Mouse (Mus musculus) monocyte, adult 5-6 weeks (primary cell): ENCODE results near the gene Ptprn. TPM values are rescaled to one million over a fixed set of nuclear protein-coding genes. Genes with fewer than 3 reads are reported as not detected.
"Not testable (repeated sequence)": the region's sequence is repeated elsewhere in the genome, so short reads cannot be mapped to it uniquely, and the experiment has no call there.

Experiments
- ATAC-seq: fragments of 153-309, 156-312 bp; replicated peaks from 2 replicates; pipeline ENCODE4 v1.8.0; 2017; ENCODE audit warnings: mild to moderate bottlenecking; ENCODE audit not compliant: low TSS enrichment, insufficient number of reproducible peaks, severe bottlenecking, poor library complexity, low FRiP score
- total RNA-seq: library from RNA; stranded (forward); fragments of 200-1000, 200-491, 200-594 nt; gene quantifications from 3 replicates; pipeline ENCODE4 v1.2.3, GENCODE M21; 2017

Ptprn gene
- total RNA-seq, 1 experiment from 2014 or later: not detected

DNA sequence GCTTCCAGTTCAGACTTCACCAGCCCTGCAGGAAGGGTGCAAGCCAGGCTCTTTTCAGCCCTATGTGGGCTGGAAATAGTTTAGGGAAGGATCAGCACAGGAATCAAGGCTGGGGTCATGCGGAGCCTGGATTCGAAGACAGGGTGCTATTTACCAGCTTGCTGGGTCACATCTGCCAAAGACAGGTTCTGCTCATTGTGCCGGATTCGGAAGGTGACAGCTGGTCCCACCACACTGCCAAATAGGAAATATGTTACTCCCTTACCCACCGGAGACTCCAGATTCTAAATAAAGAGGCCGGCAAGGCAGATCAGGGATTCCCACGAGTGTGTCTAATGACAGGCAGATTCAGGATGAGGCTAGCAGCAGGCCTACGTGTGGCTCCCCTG is 9.7 kb downstream of the Ptprn start:
- ATAC-seq: no peak

DNA sequence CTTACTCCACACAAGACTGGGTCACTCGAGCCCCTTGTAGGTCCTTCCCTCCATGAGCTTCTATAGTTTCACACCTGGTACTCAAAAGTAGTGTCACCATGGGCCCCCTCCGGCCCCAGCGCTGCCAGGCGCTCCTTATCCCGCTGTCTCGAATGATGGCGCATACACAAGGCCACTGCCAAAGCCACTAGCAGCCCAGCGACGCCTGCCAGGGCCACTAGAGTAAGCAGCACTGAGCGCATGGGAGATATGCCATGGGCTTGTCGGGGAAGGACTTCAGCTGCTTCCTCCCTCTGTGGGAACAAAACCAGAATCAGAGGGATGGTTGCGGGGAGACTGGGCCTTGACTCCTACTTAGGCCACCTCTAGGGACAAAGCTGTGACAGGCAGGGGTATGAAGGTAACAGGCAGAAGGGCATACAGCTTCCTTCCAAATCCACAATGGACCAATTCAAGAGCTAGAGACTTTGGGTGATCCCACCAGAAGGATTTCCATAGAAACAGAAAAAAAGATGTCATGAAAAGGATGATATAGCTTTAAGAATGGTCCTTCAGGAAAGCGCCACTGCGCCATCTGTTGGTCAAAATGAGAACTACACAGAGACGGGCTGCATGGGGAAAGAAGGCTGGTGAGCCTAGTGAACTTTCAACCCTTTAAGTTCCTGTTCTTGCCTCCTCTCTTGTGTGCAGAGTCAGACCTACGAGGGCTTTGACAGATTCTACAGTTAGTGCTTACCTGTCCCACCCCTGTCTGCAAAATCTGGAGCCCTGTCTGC is 10.3 kb downstream of the Ptprn start:
- ATAC-seq: peak; percentile 78

DNA sequence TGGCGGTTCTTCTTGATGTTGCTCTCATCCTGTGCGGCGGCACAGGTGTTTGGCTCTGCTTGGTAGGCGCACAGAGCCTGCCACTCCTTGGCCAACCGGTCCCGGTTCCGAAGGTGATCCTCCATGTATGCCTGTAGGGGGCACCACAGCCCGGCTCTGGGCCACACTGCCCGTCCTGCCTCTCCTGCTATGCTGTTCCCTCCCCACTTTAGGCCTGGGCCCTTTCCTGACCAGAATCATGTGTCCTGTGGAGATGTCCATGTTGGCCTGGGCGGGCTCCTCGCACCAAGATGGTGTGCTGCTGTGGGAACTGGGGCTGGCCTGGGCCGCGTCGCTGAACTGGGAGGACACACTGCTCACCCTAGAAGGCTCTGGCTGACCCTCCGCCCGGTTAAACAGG is 11.3 kb downstream of the Ptprn start:
- no peak for ATAC-seq

DNA sequence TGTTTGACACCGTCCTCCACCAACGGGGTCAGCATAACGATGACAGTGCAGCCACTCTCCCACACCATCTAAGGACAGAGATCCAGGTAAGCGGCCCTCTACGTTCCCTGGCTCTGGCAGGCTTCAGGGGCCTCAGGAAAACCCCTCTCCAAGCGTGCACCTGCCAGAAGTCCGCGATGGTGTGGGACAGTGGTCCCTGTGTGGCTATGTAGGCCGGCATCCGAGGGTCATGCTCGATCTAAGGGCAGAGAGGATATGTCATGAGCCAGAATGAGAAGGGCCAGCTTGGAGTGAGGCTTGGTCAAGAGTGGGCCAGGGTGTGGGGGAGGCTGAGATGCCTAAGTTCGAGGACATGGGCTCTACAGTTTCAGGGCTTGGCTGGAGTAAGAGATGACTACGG is 12.0 kb downstream of the Ptprn start:
- ATAC-seq: no peak

DNA sequence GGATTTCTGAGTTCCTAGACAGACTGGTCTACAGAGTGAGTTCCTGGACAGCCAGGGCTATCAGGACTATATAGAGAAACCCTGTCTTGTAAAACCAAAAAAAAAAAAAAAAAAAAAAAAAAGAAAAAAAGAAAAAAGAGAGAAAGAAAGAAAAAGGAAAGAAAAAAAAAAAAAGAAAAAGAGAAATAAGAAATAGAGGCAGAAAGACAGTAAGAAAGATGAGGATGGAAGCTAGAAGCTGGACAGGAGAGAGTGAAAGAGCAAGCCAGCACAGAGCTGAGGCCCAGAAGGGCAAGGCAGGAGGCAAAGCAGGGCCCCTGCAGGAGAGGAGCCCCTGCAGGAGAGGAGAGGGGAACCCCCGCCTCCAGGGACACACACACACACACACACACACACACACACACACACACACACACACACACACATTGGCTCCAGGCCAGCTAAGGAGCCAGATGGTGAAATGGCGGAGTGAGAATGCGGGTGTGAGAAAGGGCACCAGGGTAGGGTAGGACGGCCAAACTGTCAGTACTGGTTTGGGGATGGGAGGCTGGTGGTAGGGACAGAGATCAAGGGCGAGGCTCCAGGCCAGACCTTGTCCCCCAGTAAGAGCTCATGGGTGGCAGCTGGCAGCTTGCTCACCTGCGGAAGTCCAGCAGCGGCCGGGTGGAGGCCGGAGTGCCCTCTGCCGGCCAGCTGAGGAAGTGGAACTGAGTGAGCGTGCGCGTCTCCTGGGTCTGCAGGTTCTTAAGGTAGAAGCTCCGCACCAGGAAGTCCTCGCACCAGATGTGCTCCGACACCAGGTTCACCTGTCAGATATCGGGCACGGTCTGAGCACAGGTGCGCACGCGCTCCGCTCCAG is 13.0 kb downstream of the Ptprn start:
- peak; percentile 70 for ATAC-seq

DNA sequence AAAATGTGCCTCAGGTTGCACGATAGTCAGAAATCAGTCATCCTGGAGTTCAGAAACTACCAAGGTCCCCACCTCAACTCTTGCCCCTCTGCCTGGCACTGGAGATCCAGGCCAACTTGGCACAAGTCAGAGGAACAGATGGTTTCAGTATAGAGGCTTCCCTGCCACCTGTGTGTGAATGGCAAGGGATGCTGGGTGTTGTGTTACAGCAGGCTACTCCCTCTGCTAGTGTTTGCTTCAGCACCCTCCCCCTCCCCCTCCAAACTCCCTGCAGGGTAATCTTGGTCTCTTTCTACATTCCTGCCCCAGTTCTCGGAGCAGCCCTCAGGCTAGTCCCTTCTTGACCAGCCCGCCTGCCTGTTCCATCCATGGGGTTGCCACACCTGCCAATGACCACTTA is 13.8 kb downstream of the Ptprn start:
- ATAC-seq: no peak

DNA sequence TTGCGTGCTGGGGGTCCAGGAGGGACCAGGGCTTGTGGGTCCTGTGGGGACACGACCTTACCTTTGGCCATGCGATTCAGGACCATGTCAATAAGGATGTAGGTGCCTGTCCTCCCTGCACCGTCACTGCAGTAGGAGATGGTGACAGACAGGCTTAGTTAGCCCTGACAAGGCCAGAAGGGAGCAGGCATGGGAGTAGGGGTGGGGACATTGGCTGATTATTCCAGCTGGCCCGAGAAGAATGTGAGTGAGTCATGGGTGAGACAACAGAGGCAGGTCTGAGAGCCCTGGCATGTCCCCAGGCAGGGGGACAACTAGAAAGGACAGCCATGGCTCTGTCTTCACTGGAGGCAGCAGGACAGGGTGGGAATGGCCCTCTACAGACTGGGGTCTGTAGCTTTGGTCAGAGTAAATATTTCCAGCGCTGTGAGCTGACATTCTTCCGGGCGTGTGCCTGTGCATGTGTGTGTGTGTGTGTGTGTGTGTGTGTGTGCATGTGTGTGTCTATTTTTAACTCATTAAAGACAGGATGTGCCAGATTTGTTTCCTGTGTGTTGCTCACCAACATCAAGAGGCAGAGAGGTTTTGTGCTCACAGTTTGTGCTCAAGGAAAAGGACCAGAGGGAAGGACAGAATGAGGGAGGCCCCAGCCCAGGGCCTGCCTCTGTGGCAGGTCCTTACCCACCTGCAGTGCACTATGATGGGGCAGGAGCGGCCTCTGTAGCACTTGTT is 16.1 kb downstream of the Ptprn start:
- ATAC-seq: no peak

DNA sequence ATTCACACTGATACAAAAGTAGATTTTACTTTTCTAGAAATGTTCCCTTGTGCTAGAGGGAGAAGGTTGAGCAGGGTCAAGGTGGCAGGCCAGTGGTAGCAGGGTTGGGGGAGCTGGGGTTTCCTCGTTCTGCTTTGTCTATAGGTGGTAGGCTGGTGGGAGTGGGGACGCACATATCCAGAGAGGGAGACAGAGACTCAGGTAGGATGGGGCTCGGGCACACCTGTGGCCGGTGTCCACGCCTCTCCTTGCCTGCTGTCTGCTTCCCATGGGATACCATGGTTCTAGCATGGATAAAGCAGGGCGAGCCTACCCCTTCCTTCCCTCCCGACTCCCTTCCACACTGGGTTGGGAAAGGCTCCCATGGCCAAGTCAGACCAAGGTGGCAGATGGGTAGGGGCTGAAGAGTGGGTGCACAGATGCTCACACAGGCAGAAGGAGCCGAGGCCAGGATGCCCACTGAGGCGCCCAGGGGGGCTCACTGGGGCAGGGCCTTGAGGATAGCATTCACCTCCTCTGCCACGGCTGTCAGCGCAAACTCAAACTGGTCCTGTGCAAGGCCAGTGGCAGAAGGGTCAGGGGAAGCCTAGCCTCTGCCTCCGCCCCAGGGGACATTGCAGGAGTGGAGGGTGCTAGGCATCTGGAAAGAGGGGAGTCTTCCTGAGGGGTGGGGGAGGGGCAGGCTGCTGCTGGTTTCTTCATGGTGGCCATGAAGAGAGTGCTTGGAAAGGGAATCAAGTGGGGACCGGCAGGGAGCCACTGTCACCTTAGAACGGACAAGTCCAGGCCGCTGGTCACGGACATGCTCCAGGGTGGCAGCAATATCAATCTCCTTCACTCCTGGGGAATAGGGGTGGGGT is 17.0 kb downstream of the Ptprn start:
- ATAC-seq: no peak

DNA sequence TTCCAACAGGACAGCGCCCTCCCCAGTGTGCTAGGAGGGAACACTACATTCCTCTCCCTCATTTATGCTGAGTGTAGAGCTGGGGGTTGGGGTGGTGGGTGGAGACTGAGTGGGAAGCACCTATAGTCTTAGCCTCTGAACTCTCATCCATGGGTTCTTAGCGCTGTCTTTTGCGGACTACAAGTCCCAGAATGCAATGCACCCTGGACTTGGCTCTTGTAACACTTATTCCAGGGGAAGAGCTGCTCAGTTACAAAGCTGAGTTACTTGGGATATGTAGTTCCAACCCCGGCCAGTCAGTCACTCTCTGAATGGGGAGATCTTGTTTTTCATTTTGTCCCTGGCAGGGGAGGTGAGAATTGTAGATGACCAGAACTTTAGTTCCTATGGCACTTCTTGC is 19.5 kb downstream of the Ptprn start:
- ATAC-seq: peak; percentile 55

DNA sequence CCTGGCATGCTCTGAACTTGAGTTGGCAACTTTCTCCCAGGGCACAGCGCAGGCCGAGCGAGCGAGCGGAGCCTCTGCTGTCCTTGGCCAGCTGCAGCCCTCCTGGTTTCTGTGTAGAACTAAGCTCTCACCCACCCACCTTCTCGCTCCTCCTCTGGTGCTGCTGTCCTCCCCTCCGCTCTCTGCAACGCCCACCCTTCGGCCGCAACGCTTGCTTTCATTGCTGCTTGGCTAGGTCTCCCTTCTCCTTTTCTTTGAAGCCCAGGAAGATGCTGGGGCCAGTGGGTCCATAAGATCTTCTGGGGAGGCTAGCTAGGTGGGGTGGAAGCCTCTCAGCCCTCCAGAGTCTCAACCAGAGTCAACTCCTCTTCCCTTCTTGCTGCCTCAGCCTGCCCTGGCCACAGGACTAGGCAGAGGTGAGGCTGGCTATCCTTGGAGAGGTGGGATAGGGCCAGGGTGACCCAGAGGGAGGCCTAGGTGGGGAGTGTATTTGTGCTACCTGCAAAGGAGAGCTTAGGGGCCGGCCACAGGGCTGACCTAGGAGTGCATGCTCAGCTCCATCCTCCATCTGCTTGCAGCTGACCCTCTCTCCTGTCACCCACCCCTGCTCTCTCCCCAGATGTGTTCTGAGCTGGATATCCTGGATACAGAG is 20.0 kb downstream of the Ptprn start:
- ATAC-seq: no peak

DNA sequence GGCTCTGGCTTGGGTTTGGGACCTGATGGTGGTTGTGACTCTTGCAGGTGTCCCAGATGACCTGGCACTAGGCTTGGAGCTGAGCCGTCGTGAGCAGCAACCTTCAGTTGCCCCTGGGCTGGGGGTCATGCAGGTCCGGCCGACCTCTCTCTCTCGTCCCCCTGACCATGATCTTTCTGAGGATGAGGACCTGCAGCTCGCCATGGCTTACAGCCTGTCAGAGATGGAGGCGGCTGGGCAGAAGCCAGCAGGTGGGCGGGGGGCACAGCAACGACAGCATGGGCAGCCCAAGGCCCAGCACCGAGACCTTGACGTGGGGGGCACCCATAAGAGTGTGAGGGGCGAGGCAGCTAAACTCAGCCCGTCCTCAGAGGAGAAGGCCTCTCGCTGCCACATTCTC is 20.9 kb downstream of the Ptprn start:
- ATAC-seq: no peak

DNA sequence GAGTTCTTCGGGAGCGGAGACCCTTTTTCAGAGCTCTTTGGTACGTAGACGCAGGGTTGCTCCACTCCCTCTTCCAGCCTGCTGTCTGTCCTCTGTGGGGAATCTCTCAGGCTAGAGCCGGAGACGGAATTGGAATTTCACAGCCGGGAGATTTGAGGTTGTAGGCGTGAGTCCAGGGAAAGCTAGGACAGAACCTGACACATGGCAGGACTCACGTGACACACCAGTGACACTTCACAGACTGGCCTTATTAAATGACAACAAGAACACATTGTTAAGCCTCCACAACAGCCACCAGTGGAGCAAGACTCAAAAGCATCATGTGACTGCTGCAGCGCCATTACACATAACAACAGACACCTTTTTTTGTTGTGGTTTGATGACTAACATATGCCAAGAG is 24.7 kb downstream of the Ptprn start:
- no peak for ATAC-seq

DNA sequence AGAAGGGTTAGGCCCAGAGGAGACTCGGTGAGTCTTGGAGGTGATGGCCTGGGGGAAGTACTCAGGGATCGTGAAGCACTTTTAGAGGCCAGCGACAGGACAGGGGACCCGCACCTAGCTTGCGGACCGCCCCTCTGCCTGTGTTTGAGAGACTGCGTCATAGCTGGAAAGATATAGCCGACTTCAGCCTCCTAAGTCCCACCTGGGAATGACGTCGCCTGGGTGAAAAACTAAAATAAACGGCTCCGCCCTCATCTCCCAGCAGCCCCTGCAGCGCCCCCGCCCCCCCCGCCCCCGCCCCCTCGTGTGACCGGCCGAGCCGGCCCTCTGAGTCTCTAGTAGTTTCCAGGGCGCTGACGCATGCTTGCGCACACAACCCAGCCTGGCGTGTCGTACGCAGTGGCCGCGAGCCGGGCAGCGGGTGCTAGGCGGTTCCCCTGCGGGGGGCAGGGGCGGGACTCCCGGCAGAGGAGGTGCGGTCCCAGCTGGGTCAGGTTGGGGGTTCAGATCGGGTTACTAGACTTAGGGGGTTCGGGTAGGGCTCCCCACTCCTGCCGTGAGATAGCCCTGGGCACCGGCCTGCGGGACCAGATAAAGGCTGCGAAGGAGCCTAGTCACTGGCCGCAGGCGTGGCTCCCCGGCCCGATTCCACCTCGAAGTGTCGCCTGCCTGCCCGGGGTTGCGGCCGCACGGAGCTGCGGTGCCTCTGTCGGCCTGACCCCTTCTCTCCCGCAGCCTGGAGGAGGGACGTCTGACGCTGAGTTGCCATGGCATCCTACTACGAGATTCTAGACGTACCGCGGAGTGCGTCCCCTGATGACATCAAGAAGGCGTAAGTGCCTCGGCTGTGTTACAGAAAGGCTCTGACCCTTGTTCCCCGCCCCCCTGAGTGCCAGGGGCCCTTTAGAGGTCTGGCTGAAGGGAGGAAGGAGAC is 27.9 kb downstream of the Ptprn start, which contains the start of gene Dnajb2:
TSS of gene Dnajb2 (plus strand) at position 290 of the 934 bp plus-strand sequence.
- ATAC-seq: peak; percentile 73

DNA sequence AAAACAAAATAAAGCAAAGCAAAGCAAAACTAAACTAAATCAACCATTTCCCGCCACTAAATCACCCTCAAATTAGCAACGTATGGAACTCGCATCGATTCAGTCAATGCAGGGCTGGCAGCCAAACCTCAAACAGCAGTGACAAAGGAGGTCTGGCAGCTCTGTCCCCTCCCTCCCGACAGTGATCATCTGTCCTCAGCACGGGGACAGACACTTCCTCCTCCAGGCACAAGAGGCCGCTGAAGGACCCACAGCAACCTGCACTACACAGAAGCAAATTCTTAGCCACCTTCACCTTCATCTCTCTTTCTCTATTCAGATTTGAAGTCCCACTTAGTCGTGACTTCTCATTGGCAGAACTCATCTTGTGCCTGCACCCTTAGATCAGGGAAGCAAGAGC is 29.7 kb downstream of the Ptprn start:
- peak; percentile 70 for ATAC-seq

DNA sequence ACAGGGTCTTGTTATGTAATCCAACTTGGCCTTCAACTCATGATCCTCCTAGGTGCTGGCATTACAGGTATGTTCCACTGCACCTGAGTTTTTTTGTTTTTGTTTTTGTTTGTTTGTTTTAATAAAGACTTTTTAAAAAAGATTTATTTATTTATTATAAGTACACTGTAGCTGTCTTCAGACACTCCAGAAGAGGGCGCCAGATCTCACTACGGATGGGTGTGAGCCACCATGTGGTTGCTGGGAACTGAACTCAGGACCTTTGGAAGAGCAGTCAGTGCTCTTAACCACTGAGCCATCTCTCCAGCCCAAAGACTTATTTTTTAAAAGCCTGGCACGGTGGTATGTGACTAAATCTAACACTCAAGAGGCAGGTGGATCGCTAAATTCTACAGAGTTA is 31.8 kb downstream of the Ptprn start:
- not testable (repeated sequence) for ATAC-seq

DNA sequence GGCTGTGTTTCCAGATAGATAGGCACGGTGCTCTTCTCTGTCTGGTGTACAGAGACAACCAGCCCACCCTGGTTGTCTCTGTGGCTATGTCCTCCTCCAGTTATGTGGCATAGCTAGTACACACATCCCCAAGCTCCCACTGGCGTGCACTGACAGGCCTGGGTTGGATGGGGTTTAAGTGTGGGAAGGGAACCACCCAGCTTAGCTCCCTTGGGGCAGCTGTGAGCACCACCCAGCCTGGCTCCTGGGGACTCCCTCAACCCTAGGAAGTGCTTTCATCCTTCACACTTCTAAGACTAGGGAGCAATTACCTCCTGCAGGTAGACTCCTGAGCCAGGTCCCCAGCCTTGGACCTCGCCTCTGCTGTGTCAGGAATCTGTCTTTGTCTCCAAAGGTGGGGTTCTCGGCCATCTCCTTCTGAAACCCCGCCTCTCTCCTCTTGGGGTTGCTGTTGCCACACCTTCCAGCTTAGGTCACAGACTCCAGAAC is 32.6 kb downstream of the Ptprn start, which contains the start of gene A630095N17Rik:
TSS of gene A630095N17Rik (minus strand) at position 439 of the 489 bp plus-strand sequence.
- no peak for ATAC-seq

DNA sequence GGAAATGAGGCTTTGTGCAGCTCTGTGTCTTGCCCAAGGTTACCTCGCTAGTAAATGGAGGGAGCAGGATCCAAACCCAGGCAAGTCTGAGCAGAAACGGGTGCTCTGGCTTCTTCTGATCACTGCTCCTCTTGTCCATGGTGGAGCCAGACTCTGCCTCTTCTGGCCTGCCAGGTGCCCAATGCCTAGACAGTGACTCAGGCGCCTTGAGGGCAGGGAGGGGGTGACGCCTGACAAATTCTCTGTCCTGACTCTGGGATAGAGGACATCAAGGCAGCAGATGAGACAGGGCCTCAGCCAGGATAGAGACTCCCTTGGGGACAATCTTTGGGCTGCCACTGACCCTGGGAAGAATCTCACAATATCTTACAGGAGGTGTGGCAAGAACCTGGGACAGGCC is 33.1 kb downstream of the Ptprn start:
- ATAC-seq: no peak
